Mouse (Mus musculus) stomach, postnatal 0 days (tissue): ENCODE data around the gene Rptor.

ENCODE experiments used
- CTCF ChIP-seq: IDR thresholded peaks from 2 replicates; pipeline ENCODE4 v1.5.1; 2016; ENCODE audit warnings: antibody characterized with exemption, low read depth, mild to moderate bottlenecking, moderate library complexity
- EP300 ChIP-seq: optimal IDR thresholded peaks from 2 replicates; pipeline ENCODE3; 2016; ENCODE audit warnings: antibody characterized with exemption

- TF ChIP-seq CTCF (no peak), EP300 (no peak)
Measured at GRCm38 (mm10) chr11:119710338-119710737, 107.6 kb downstream of the Rptor start.
